Mouse (Mus musculus): ENCODE measurements around the gene Hdac10. TPM values are rescaled to one million over a fixed set of nuclear protein-coding genes. Genes with fewer than 3 reads are reported as not detected.

Hdac10 gene
- polyA plus RNA-seq, 1 experiment from 2014 or later: 27.6 TPM

DNA sequence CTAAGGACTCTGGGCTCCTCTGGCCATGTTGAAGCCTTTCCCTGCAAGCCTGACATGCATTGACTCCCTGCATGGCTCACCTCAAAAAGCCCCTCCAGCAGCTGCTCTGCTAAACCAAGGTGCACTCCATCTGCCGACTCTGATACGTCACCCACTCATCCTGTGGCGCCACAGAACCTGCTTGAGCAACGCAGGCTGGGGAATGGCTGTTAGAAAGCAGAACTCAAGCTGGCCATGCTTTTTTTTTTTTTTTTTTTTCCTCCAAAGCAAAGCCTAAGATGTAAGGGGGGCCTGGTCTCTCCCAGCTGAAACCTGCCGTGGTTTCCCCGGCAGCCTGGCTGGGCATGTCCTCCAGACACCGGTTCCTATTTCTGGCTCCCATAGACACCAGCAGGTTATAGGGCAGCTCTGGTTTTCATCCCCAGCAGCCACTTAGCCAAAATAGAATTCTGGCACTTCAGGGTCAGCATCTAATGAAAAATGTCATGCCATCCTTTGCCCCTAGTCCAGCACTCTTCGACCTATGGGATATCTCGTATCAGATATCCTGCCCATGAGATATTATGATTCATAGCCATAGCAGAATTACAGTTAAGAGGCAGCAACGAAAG lies 54.4 kb downstream of the Hdac10 start:
- H3K27ac ChIP-seq (ENCODE audit: low read length): no peak overlapping the region
- H3K27me3 ChIP-seq (replicated peaks; ENCODE audit: control insufficient read depth, insufficient read depth, low read length): no peaks in the 10 kb centered on the region
- WGBS: 73% methylated on average over 10 of the region's 10 CpGs
- no peaks in the 10 kb centered on the region for H3K36me3 ChIP-seq (ENCODE audit: control insufficient read depth, insufficient read depth, low read length)
- no peak for ATAC-seq
- H3K4me3 ChIP-seq (ENCODE audit: low read length): no peak overlapping the region
- 0 out of 2 replicates have a peak overlapping the region, but pooled peaks have one; percentile 94 for H3K9ac ChIP-seq (ENCODE audit: low read depth, low read length)
- peaks cover 38% of the 10 kb centered on the region for H3K4me1 ChIP-seq (ENCODE audit: control insufficient read depth, insufficient read depth, low read length)
- no peaks in the 10 kb centered on the region for H3K9me3 ChIP-seq (ENCODE audit: control insufficient read depth, low read length)
- H3K4me2 ChIP-seq (ENCODE audit: low read depth, low read length): no peak overlapping the region

Small RNA genes lying within 50 kb of the gene (microRNA-seq; reads per million reads assigned to microRNA genes)
- gene Mir7118: not detected

Other genes with a start within 250 kb of the Hdac10 start
- not detected in 2 replicates for gene Ttll8, start 174.3 kb downstream of the Hdac10 start, polyA plus RNA-seq (2015; fragmentation: Nextera tagmentation; extraction: Ambion mirVana)
- gene Mlc1, start 149.7 kb downstream of the Hdac10 start, polyA plus RNA-seq (2015; fragmentation: Nextera tagmentation; extraction: Ambion mirVana): not detected in 2 replicates
- not detected in 2 replicates for gene Mov10l1, start 145.8 kb downstream of the Hdac10 start, polyA plus RNA-seq (2015; fragmentation: Nextera tagmentation; extraction: Ambion mirVana)
- gene Panx2, start 69.0 kb downstream of the Hdac10 start, polyA plus RNA-seq (2015; fragmentation: Nextera tagmentation; extraction: Ambion mirVana): 0.38 and 0.68 TPM in 2 replicates
- gene Trabd, start 53.6 kb downstream of the Hdac10 start, polyA plus RNA-seq (2015; fragmentation: Nextera tagmentation; extraction: Ambion mirVana): 53.2 and 56.4 TPM in 2 replicates
- gene Selenoo, start 39.6 kb downstream of the Hdac10 start, polyA plus RNA-seq (2015; fragmentation: Nextera tagmentation; extraction: Ambion mirVana): 13.7 and 15.3 TPM in 2 replicates
- 8.6 and 9.3 TPM in 2 replicates for gene Tubgcp6, start 5.6 kb downstream of the Hdac10 start, polyA plus RNA-seq (2015; fragmentation: Nextera tagmentation; extraction: Ambion mirVana)
- 2.7 and 3.1 TPM in 2 replicates for gene Mapk12, start 12.0 kb upstream of the Hdac10 start, polyA plus RNA-seq (2015; fragmentation: Nextera tagmentation; extraction: Ambion mirVana)
- gene Mapk11, start 20.9 kb upstream of the Hdac10 start, polyA plus RNA-seq (2015; fragmentation: Nextera tagmentation; extraction: Ambion mirVana): 4.7 and 5.0 TPM in 2 replicates
- gene Plxnb2, start 52.1 kb upstream of the Hdac10 start, polyA plus RNA-seq (2015; fragmentation: Nextera tagmentation; extraction: Ambion mirVana): 98.5 and 104 TPM in 2 replicates
- 10.9 and 13.0 TPM in 2 replicates for gene Dennd6b, start 67.8 kb upstream of the Hdac10 start, polyA plus RNA-seq (2015; fragmentation: Nextera tagmentation; extraction: Ambion mirVana)
- 18.0 and 20.1 TPM in 2 replicates for gene Ppp6r2, start 82.9 kb upstream of the Hdac10 start, polyA plus RNA-seq (2015; fragmentation: Nextera tagmentation; extraction: Ambion mirVana)
- gene Sbf1, start 186.6 kb upstream of the Hdac10 start, polyA plus RNA-seq (2015; fragmentation: Nextera tagmentation; extraction: Ambion mirVana): 32.0 and 33.4 TPM in 2 replicates
- gene Adm2, start 194.0 kb upstream of the Hdac10 start, polyA plus RNA-seq (2015; fragmentation: Nextera tagmentation; extraction: Ambion mirVana): 1.5 and 2.0 TPM in 2 replicates
- 0.46 TPM in 1 of 2 replicates, not detected in the other for gene Miox, start 205.7 kb upstream of the Hdac10 start, polyA plus RNA-seq (2015; fragmentation: Nextera tagmentation; extraction: Ambion mirVana)
- gene Lmf2, start 227.0 kb upstream of the Hdac10 start, polyA plus RNA-seq (2015; fragmentation: Nextera tagmentation; extraction: Ambion mirVana): 55.8 and 56.3 TPM in 2 replicates
- 123 and 128 TPM in 2 replicates for gene Ncaph2, start 227.0 kb upstream of the Hdac10 start, polyA plus RNA-seq (2015; fragmentation: Nextera tagmentation; extraction: Ambion mirVana)
- 15.9 and 19.1 TPM in 2 replicates for gene Sco2, start 245.1 kb upstream of the Hdac10 start, polyA plus RNA-seq (2015; fragmentation: Nextera tagmentation; extraction: Ambion mirVana)
- gene Tymp, start 248.3 kb upstream of the Hdac10 start, polyA plus RNA-seq (2015; fragmentation: Nextera tagmentation; extraction: Ambion mirVana): 1.3 and 2.2 TPM in 2 replicates

All from intestine, embryonic 16.5 days (tissue).